Mouse (Mus musculus) right cerebral cortex, postnatal 36 days (tissue): Measurements from ENCODE around the gene Gzmf.
"Not testable (repeated sequence)": the region's sequence is repeated elsewhere in the genome, so short reads cannot be mapped to it uniquely, and the experiment has no call there.

Source experiments
- DNase-seq, 2 experiments: peaks; one replicate each; pipeline ENCODE4 v3.0.0; 2022; ENCODE audit warnings: low spot score in 2 of 2, mixed read lengths in 1 of 2

Gzmf gene

GRCm38 (mm10) chr14:56211317-56211716 lies at the start of gene Gzmf:
TSS of gene Gzmf (minus strand) at chr14:56211417.
- no peak for DNase-seq

- no peak for DNase-seq
Measured at GRCm38 (mm10) chr14:56240409-56240808, 29.2 kb upstream of the Gzmf start.

- DNase-seq, result no peak
Measured at GRCm38 (mm10) chr14:56234556-56234955, 23.3 kb upstream of the Gzmf start, which contains the start of gene Gzmc. TSS of gene Gzmc (minus strand) at chr14:56234656.

- DNase-seq, result no peak
Measured at GRCm38 (mm10) chr14:56205613-56206012, 5.6 kb downstream of the Gzmf start.

- DNase-seq, result not testable (repeated sequence)
Measured at GRCm38 (mm10) chr14:56205021-56205420, 6.2 kb downstream of the Gzmf start.

- DNase-seq, result peak; percentile 16 to 32
Measured at GRCm38 (mm10) chr14:56203975-56204374, 7.2 kb downstream of the Gzmf start.

GRCm38 (mm10) chr14:56186946-56187345 lies 24.3 kb downstream of the Gzmf start:
- no peak for DNase-seq

GRCm38 (mm10) chr14:56186521-56186920 lies 24.7 kb downstream of the Gzmf start:
- no peak for DNase-seq

- not testable (repeated sequence) for DNase-seq
Measured at GRCm38 (mm10) chr14:56177651-56178050, 33.6 kb downstream of the Gzmf start.

GRCm38 (mm10) chr14:56174499-56174898 lies 36.7 kb downstream of the Gzmf start, which contains the start of gene Gzmn:
TSS of gene Gzmn (minus strand) at chr14:56174599.
- DNase-seq, result no peak

- DNase-seq, result no peak
Measured at GRCm38 (mm10) chr14:56173396-56173795, 37.8 kb downstream of the Gzmf start.

- no peak for DNase-seq
Measured at GRCm38 (mm10) chr14:56172744-56173143, 38.5 kb downstream of the Gzmf start.

GRCm38 (mm10) chr14:56168009-56168408 lies 43.2 kb downstream of the Gzmf start:
- peak; percentile 18 to 58 for DNase-seq

GRCm38 (mm10) chr14:56162109-56162508 lies 49.1 kb downstream of the Gzmf start:
- no peak for DNase-seq

- DNase-seq, result not testable (repeated sequence)
Measured at GRCm38 (mm10) chr14:56159479-56159878, 51.7 kb downstream of the Gzmf start, which contains the start of gene Gzmg. TSS of gene Gzmg (minus strand) at chr14:56159579.

GRCm38 (mm10) chr14:56155340-56155739 lies 55.9 kb downstream of the Gzmf start:
- DNase-seq, result no peak
